Mouse (Mus musculus): ENCODE results near the gene Fam206a. TPM values are rescaled to one million over a fixed set of nuclear protein-coding genes. Genes with fewer than 3 reads are reported as not detected.

Fam206a gene
- polyA plus RNA-seq, 1 experiment = 0.16 TPM

DNA sequence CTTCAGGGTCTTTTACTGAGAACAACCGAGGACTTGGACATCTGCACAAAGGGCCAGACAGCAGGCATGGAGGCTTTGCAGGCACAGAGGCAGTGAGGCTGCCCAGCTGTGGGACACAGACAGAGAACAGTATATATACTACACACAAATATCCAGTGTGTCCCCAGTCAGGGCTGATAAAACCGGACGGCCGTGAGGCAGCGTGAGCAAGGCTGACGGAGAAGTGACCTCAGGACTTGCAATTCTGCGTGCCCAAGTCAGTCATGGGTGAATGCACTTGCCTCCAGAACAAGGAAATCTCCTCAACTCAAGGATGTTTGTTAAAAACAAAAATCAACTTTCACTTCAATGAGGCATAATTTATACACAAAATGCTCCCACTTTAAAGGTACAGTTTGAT lies 29.9 kb downstream of the Fam206a start:
- peaks cover 36% of the 10 kb centered on the region for H3K36me3 ChIP-seq (ENCODE audit: control insufficient read depth)
- TF ChIP-seq TAL1 (IDR thresholded peaks at IDR 0.05; ENCODE audit: low read length) (no peak), GATA1 (IDR thresholded peaks at IDR 0.05; ENCODE audit: low read length) (no peak)

DNA sequence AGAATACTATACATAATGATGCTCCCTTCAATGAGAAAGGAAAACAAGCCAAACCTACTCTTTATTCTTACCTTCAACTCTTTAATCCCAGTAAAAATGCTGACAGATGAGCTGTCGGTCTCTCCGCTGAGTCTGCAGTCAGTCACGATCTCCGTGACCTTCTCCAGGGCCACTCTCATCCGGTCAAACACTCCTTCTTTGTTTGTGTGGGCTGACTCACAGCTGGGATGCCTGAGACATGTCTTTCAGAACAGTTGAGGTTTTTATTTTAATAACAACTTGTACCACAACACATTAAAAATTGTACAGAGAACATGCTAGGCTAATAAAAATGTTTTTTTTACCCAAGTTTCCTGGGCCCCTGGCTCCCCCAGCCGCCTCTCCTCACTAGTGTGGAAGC lies 35.5 kb downstream of the Fam206a start:
- Histone ChIP-seq H3K9me3 (ENCODE audit: control insufficient read depth, low read length) (no peaks in the 10 kb centered on the region), H3K4me1 (ENCODE audit: control insufficient read depth) (no peaks in the 10 kb centered on the region; the same call in 1 of the 2 replicates), H3K36me3 (ENCODE audit: control insufficient read depth) (peaks cover 36% of the 10 kb centered on the region), H3K27me3 (ENCODE audit: control insufficient read depth) (no peaks in the 10 kb centered on the region), H3K4me3 (replicated peaks) (no peak overlapping the region)
- TF ChIP-seq TAL1 (IDR thresholded peaks at IDR 0.05; ENCODE audit: low read length) (no peak), GATA1 (IDR thresholded peaks at IDR 0.05; ENCODE audit: low read length) (no peak)

More for the DNA sequence above, 29.9 kb downstream of the Fam206a start:
- H3K4me3 ChIP-seq (replicated peaks) = no peak overlapping the region
- no peaks in the 10 kb centered on the region for H3K4me1 ChIP-seq (ENCODE audit: control insufficient read depth)
- H3K27me3 ChIP-seq (ENCODE audit: control insufficient read depth) = no peaks in the 10 kb centered on the region
- H3K9me3 ChIP-seq (ENCODE audit: control insufficient read depth, low read length) = no peaks in the 10 kb centered on the region

DNA sequence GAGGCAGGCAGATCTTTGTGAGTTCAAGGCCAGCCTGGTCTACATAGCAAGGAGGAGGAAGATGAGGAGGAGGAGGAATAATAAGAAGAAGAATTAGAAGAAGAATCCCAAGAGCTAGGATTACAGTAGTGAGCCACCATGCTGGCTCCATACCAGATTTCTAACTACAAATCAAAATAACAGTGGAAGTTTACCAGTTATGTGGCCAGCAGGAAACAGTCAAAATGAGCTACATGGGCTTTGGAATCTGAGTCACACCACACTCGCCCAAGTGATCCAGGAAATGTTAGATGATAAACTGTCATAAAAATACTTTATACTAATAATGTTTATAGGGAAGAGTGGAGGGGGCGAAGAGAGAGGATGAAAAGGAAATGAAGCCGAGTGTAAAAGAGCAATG lies 38.2 kb downstream of the Fam206a start:
- Histone ChIP-seq H3K27me3 (ENCODE audit: control insufficient read depth) (no peaks in the 10 kb centered on the region), H3K4me1 (ENCODE audit: control insufficient read depth) (no peaks in the 10 kb centered on the region; the same call in 1 of the 2 replicates), H3K36me3 (ENCODE audit: control insufficient read depth) (peaks cover 41% of the 10 kb centered on the region), H3K4me3 (replicated peaks) (no peak overlapping the region), H3K9me3 (ENCODE audit: control insufficient read depth, low read length) (peaks cover 5% of the 10 kb centered on the region; the same call in 1 of the 2 replicates)
- TF ChIP-seq GATA1 (IDR thresholded peaks at IDR 0.05; ENCODE audit: low read length) = no peak

- H3K27me3 ChIP-seq (ENCODE audit: control insufficient read depth) = no peaks in the 10 kb centered on the region
- no peak for TF ChIP-seq GATA1 (IDR thresholded peaks at IDR 0.05; ENCODE audit: low read length)
- TF ChIP-seq TAL1 (IDR thresholded peaks at IDR 0.05; ENCODE audit: low read length) = no peak
- H3K9me3 ChIP-seq (ENCODE audit: control insufficient read depth, low read length) = peaks cover 5% of the 10 kb centered on the region; the same call in 1 of the 2 replicates
- no peaks in the 10 kb centered on the region; the same call in 1 of the 2 replicates for H3K4me1 ChIP-seq (ENCODE audit: control insufficient read depth)
- H3K4me3 ChIP-seq (replicated peaks) = no peak overlapping the region
- H3K36me3 ChIP-seq (ENCODE audit: control insufficient read depth) = peaks cover 36% of the 10 kb centered on the region
Measured at GRCm38 (mm10) chr4:56842501-56842900, 40.4 kb downstream of the Fam206a start.

GRCm38 (mm10) chr4:56843963-56844362 lies 41.8 kb downstream of the Fam206a start:
- no peaks in the 10 kb centered on the region for H3K27me3 ChIP-seq (ENCODE audit: control insufficient read depth)
- H3K36me3 ChIP-seq (ENCODE audit: control insufficient read depth) = peaks cover 32% of the 10 kb centered on the region
- no peaks in the 10 kb centered on the region; the same call in 1 of the 2 replicates for H3K4me1 ChIP-seq (ENCODE audit: control insufficient read depth)
- TF ChIP-seq GATA1 (IDR thresholded peaks at IDR 0.05; ENCODE audit: low read length) (no peak), TAL1 (IDR thresholded peaks at IDR 0.05; ENCODE audit: low read length) (no peak)
- H3K9me3 ChIP-seq (ENCODE audit: control insufficient read depth, low read length) = peaks cover 5% of the 10 kb centered on the region; the same call in 1 of the 2 replicates
- no peak overlapping the region for H3K4me3 ChIP-seq (replicated peaks)

- TF ChIP-seq TAL1 (IDR thresholded peaks at IDR 0.05; ENCODE audit: low read length) (no peak), GATA1 (IDR thresholded peaks at IDR 0.05; ENCODE audit: low read length) (no peak)
- Histone ChIP-seq H3K4me3 (replicated peaks) (no peak overlapping the region), H3K9me3 (ENCODE audit: control insufficient read depth, low read length) (peaks cover 5% of the 10 kb centered on the region; the same call in 1 of the 2 replicates), H3K36me3 (ENCODE audit: control insufficient read depth) (peaks cover 29% of the 10 kb centered on the region), H3K27me3 (ENCODE audit: control insufficient read depth) (no peaks in the 10 kb centered on the region), H3K4me1 (ENCODE audit: control insufficient read depth) (no peaks in the 10 kb centered on the region; the same call in 1 of the 2 replicates)
Measured at GRCm38 (mm10) chr4:56844911-56845310, 42.8 kb downstream of the Fam206a start.

GRCm38 (mm10) chr4:56845896-56846533 lies 43.9 kb downstream of the Fam206a start:
- H3K4me1 ChIP-seq (ENCODE audit: control insufficient read depth) = no peaks in the 10 kb centered on the region; the same call in 1 of the 2 replicates
- H3K4me3 ChIP-seq (replicated peaks) = no peak overlapping the region
- peaks cover 24% of the 10 kb centered on the region for H3K36me3 ChIP-seq (ENCODE audit: control insufficient read depth)
- peaks cover 5% of the 10 kb centered on the region; the same call in 1 of the 2 replicates for H3K9me3 ChIP-seq (ENCODE audit: control insufficient read depth, low read length)
- TF ChIP-seq GATA1 (IDR thresholded peaks at IDR 0.05; ENCODE audit: low read length) (no peak), TAL1 (IDR thresholded peaks at IDR 0.05; ENCODE audit: low read length) (no peak)
- H3K27me3 ChIP-seq (ENCODE audit: control insufficient read depth) = no peaks in the 10 kb centered on the region

DNA sequence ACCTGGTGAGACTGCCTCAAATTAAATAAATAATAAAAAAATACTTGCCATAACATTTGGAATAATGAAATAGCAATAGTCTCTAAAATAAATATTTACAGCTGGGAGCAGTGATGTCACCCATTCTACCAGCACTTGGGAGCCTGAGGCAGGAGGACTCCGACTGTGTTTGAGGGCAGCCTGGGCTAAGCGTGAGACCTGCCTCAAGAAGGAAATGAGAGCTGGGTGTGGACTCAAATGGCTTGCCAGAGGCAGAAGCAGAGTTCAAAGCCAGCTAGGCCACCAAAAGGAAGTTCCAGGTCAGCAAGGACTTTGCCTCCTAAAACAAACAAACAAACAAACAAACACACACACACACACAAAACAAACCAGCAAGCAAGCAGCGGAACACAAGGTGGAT lies 45.3 kb downstream of the Fam206a start:
- H3K9me3 ChIP-seq (ENCODE audit: control insufficient read depth, low read length) = peaks cover 5% of the 10 kb centered on the region; the same call in 1 of the 2 replicates
- no peak overlapping the region for H3K4me3 ChIP-seq (replicated peaks)
- H3K36me3 ChIP-seq (ENCODE audit: control insufficient read depth) = peaks cover 20% of the 10 kb centered on the region
- H3K27me3 ChIP-seq (ENCODE audit: control insufficient read depth) = no peaks in the 10 kb centered on the region
- H3K4me1 ChIP-seq (ENCODE audit: control insufficient read depth) = no peaks in the 10 kb centered on the region; the same call in 1 of the 2 replicates
- TF ChIP-seq GATA1 (IDR thresholded peaks at IDR 0.05; ENCODE audit: low read length) (no peak), TAL1 (IDR thresholded peaks at IDR 0.05; ENCODE audit: low read length) (no peak)

DNA sequence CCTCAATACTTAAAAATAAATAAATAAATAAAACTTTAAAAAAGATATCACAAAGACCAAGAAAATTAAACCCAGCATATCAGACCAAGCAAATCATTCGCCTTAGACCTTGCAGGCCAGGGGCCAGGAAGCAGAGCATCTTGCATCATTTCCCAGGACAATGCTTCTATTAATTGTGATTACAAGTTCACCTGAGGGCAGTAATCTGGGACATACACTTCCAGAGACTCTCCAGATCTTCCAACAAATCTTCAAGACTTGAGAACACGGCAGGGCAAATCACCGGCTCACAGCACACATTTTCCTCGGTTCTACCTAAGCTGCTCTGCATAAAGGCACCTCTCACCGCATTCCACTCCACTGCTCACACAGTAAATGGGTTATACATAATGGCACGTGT lies 45.9 kb downstream of the Fam206a start:
- Histone ChIP-seq H3K4me3 (replicated peaks) (no peak overlapping the region), H3K9me3 (ENCODE audit: control insufficient read depth, low read length) (peaks cover 5% of the 10 kb centered on the region; the same call in 1 of the 2 replicates), H3K4me1 (ENCODE audit: control insufficient read depth) (no peaks in the 10 kb centered on the region), H3K27me3 (ENCODE audit: control insufficient read depth) (no peaks in the 10 kb centered on the region), H3K36me3 (ENCODE audit: control insufficient read depth) (peaks cover 20% of the 10 kb centered on the region)
- TF ChIP-seq TAL1 (IDR thresholded peaks at IDR 0.05; ENCODE audit: low read length) (no peak), GATA1 (IDR thresholded peaks at IDR 0.05; ENCODE audit: low read length) (no peak)

All from erythroblast, embryonic 14.5 days (primary cell).